Mouse (Mus musculus): ENCODE measurements at regions not wholly inside any gene's neighbourhood (a gene's known extent, or its start where the extent isn't known, plus 50 kb on each side); places are given as distances from the start of the nearest gene placed in this dataset.
"Not testable (repeated sequence)": the region's sequence is repeated elsewhere in the genome, so short reads cannot be mapped to it uniquely, and the experiment has no call there.

DNA sequence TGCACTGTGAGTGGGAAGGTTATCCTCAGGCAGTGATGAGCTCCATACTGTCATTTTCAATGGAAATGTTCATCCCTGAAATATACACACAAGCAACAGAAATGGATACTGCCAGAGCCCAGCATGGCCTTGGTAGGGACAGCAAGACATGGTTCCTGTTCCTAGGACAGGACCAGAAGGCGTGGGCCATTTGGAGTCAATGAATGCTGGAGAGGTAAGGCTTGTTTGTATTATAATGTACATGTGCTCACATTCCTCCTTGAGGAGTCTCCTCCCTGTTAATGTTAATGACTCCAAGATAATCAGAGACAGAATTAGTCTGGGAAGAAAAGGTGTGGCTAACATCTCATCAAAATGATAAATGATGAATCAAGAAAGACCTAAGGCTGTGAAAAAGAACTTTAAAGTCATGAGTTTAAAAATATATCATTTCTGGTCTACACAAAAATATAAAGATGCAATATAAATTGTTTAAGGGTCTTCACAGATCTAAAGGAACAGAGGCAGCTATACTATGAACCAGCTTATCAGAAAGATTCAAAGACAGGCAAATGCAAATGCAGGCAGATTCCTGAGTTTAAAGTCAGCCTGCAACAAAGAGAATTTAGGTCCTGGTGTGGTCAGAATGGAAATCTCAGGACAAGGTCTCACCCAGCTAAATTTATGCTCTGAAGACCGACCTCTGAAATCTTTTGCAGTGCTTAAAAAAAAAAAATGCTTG, 51.6 kb upstream of the Zfp808 start:
- not testable (repeated sequence) for TF ChIP-seq CTCF (IDR thresholded peaks at IDR 0.05; ENCODE audit: extremely low read depth, insufficient read length, insufficient replicate concordance, low read depth, low read length); POLR2A (IDR thresholded peaks at IDR 0.05; ENCODE audit: low read depth, low read length)
